Mouse (Mus musculus): ENCODE measurements at regions not wholly inside any gene's neighbourhood (a gene's known extent, or its start where the extent isn't known, plus 50 kb on each side); places are given as distances from the start of the nearest gene placed in this dataset.

DNA sequence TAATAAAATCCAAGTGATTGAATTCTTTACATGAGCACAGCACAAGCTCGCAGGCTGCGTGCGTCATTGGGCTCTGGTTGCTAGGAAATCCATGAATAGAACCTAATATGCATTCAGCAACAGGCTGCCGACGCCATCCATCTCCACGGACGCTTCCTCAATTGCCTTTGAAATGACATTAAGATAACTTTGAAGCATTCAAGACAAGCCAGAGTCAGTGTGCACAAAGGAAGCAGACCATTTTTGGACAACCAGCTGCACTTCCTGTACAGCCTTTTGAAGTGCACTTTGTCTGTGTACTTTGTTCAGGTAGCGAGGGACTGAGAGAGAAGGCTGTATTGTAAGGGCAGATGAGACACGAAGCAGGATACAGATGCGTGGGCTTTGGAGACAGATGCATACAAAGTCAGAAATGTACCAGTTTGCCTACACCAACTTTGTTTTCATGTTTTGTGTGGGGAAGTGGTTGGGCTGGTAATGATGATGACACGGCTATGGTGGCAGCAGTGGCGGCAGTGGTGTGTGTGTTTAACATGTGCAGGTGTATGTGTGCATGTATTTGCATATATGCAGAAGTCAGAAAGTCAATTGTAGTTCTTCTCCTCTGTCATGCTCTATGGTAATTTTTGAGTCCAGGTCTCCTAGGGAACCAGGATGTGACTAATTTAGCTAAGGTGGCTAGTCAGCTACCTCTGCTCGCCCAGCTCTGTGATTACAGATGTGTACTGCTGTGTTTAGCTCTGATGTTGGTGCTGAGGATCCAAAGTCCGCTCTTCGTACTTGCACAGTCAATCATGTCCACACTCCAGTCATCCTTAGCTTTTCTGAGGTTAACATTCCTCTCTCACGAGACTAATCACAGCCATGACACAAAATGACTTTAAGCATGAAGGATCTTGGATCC, 106.7 kb upstream of the Col1a2 start:
- TF ChIP-seq CTCF (IDR thresholded peaks at IDR 0.05; ENCODE audit: borderline replicate concordance, insufficient read depth, low read length) (no peak), POLR2A (IDR thresholded peaks at IDR 0.05; ENCODE audit: low read depth, low read length) (no peak)
